In the genomic region with DNA sequence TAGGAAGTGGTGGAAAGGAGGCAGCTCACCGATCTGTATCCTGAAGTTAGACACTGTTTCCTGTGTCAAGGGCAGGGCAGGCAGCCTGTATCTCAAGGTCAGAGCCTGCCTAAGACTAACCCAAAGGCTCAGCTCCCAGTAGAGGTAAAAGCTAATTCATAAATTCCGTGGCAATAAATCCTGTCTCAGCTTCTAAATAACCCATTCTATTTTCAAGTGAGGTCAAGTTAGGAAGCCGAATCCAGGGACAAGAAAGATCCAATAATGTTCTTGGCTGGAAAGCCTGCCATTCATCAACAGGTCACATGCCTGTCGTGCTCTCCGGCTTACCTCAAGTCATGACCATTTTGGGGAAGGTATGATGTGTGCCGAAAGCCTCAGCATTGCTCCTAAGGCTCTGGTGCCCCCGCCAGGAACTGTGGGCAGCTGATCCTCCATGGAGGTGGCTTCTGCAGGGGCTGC, we compare ENCODE assay signal across 9 mouse cellular contexts. TPM values are rescaled to one million over a fixed set of nuclear protein-coding genes. Genes with fewer than 3 reads are reported as not detected.
DNase-seq lines count a peak whose midpoint lies in the region; ATAC-seq lines count a peak whose summit lies in the region.
"Had no signal": no experiment of that assay in that cellular context is flagged by ENCODE, and none has a peak within 500 bp of the region (broad histone marks: within the 10 kb centered on the region; RNA-seq: fewer than 3 reads in every experiment).

No protein-coding gene starts in this region.

- peak; percentile 21 to 68 for DNase-seq in adrenal gland, adult (ENCODE audit: inconsistent age in 2 of 2, low spot score in 1 of 2)
- DNase-seq in adrenal gland, postnatal 4 days (ENCODE audit: low spot score in 2 of 2) = no peak
- DNase-seq in ovary, postnatal 36 days (ENCODE audit: low spot score) = peak; percentile 14
- no peak for DNase-seq in ovary, postnatal 14 days (ENCODE audit: low spot score)
- peak; percentile 13 to 24 for DNase-seq in heart, postnatal 14 days
- peak; percentile 17 for DNase-seq in mesoderm, embryonic 11.5 days (ENCODE audit: low read depth, low spot score)

- ATAC-seq in cerebellum, adult (ENCODE audit: insufficient number of reproducible peaks, low FRiP score, low TSS enrichment) = no peak
- no peak for ATAC-seq in erythroblast, adult 5-6 weeks (replicated peaks; ENCODE audit: low FRiP score, poor library complexity, severe bottlenecking)

- intact Hi-C loops in heart, postnatal 14 days (cut with DNase I) = loop anchor here (5.0 kb wide), 1 partner anchor 84 kb away; no protein-coding TSS in a partner anchor

RNA-seq across cellular contexts. Expression of a gene that starts 33.4 kb away (rescaled TPM):
- 10 to 100 TPM; 51.6 to 52.2 TPM for total RNA-seq in adrenal gland, postnatal 4 days (2021)
- 10 to 100 TPM; 76.4 to 83.3 TPM for total RNA-seq in heart, postnatal 14 days (2021)
- total RNA-seq in erythroblast, adult 5-6 weeks (2015; ENCODE audit: low replicate concordance) = 1.9 and 12.7 TPM in 2 replicates
- 13.2 and 14.9 TPM in 2 replicates for total RNA-seq in erythroblast, adult 5-6 weeks (2017; ENCODE audit: low replicate concordance)

RNA-seq across cellular contexts. Expression of a gene that starts 56.5 kb away (rescaled TPM):
- 1 to 10 TPM; 2.5 to 3.0 TPM for total RNA-seq in adrenal gland, postnatal 4 days (2021)
- 1 to 10 TPM; 1.3 to 1.5 TPM for total RNA-seq in heart, postnatal 14 days (2021)
- total RNA-seq in erythroblast, adult 5-6 weeks (2015; ENCODE audit: low replicate concordance) = not detected in 2 replicates
- not detected in 2 replicates for total RNA-seq in erythroblast, adult 5-6 weeks (2017; ENCODE audit: low replicate concordance)
- total RNA-seq: neutrophil, adult 5-6 weeks had no signal

Comparison
In these comparisons a context has a peak if more than half of its experiments do, and no peak if none do; other contexts are left out.
1. DNase-seq: peak in adrenal gland, adult (2 of 2), ovary, postnatal 36 days (single experiment), heart, postnatal 14 days (2 of 2) and mesoderm, embryonic 11.5 days (single experiment); none in adrenal gland, postnatal 4 days (0 of 2) and ovary, postnatal 14 days (single experiment).